Comparison of ENCODE assay signal across 21 mouse cellular contexts in the genomic region with DNA sequence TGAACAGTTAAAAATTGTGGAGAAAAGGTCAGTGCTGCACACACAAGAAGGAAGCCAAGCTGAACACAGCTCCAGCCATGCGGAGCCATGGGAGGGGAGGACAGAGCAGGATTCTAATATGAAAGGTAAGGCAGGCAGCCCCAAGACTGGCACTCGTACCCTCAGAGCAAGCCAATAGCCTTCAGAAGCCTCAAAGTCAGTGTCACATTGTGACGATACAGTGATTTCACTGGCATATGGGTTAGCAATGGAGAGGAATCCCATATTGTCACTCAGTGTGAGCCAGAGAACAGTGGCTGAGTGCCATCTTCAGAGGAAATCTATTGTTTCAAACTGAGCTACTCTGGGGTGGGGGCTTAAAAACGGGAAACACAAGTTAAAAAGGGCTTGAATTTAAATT.
DNase-seq lines count a peak whose midpoint lies in the region; ATAC-seq lines count a peak whose summit lies in the region.
"Had no signal": no experiment of that assay in that cellular context is flagged by ENCODE, and none has a peak within 500 bp of the region (broad histone marks: within the 10 kb centered on the region; RNA-seq: fewer than 3 reads in every experiment).

No protein-coding gene starts in this region.

- 0 out of 2 replicates have a peak, but pooled peaks cover 2% of the 10 kb centered on the region for H3K4me1 ChIP-seq in forebrain, embryonic 14.5 days (ENCODE audit: control insufficient read depth, insufficient read depth, low read length)
- H3K4me1 ChIP-seq in forebrain, embryonic 12.5 days: no peaks in the 10 kb centered on the region
- H3K4me1 ChIP-seq: heart, embryonic 12.5 days; limb, embryonic 13.5 days; liver, embryonic 13.5 days had no signal

- no peaks in the 10 kb centered on the region; the same call in 1 of the 2 replicates for H3K9me3 ChIP-seq in forebrain, embryonic 14.5 days (replicated peaks; ENCODE audit: control insufficient read depth, low read length)
- no peaks in the 10 kb centered on the region for H3K9me3 ChIP-seq in forebrain, embryonic 12.5 days
- H3K9me3 ChIP-seq: heart, embryonic 12.5 days; limb, embryonic 13.5 days; liver, embryonic 13.5 days had no signal

- no peak overlapping the region for H3K9ac ChIP-seq in forebrain, embryonic 14.5 days (ENCODE audit: low read length)
- H3K9ac ChIP-seq in forebrain, embryonic 12.5 days: no peak overlapping the region
- H3K9ac ChIP-seq: heart, embryonic 12.5 days; limb, embryonic 13.5 days; liver, embryonic 13.5 days; lung, embryonic 14.5 days had no signal

- no peaks in the 10 kb centered on the region for H3K36me3 ChIP-seq in forebrain, embryonic 14.5 days (ENCODE audit: control insufficient read depth, insufficient read depth, low read length)
- H3K36me3 ChIP-seq in forebrain, embryonic 12.5 days (replicated peaks): no peaks in the 10 kb centered on the region
- H3K36me3 ChIP-seq: heart, embryonic 12.5 days; limb, embryonic 13.5 days; liver, embryonic 13.5 days had no signal

- no peak overlapping the region for H3K4me3 ChIP-seq in forebrain, embryonic 14.5 days (ENCODE audit: low read depth, low read length)
- H3K4me3 ChIP-seq in forebrain, embryonic 12.5 days (replicated peaks): no peak overlapping the region
- H3K4me3 ChIP-seq: heart, embryonic 12.5 days; limb, embryonic 13.5 days; liver, embryonic 13.5 days had no signal

- WGBS in forebrain, embryonic 14.5 days: 76% methylated on average over 4 of the region's 4 CpGs
- 80% methylated on average over 4 of the region's 4 CpGs for WGBS in forebrain, embryonic 12.5 days

- no peak overlapping the region for H3K27ac ChIP-seq in forebrain, embryonic 14.5 days (ENCODE audit: low read depth, low read length)
- no peak overlapping the region for H3K27ac ChIP-seq in forebrain, embryonic 12.5 days
- H3K27ac ChIP-seq: limb, embryonic 13.5 days; liver, embryonic 13.5 days had no signal

- DNase-seq in forebrain, embryonic 14.5 days (ENCODE audit: low spot score): peak; percentile 21
- peak; percentile 10 to 30 for DNase-seq in layer of hippocampus, postnatal 10 days (ENCODE audit: low spot score in 2 of 2)
- DNase-seq in layer of hippocampus, postnatal 36 days: no peak
- DNase-seq in cerebellum, adult 18-20 months: peak; percentile 80 to 86
- DNase-seq in cerebellum, postnatal 25 days: peak; percentile 85
- DNase-seq in kidney, adult 8-10 months: no peak
- no peak for DNase-seq in thymus, postnatal 0 days (ENCODE audit: low spot score)
- DNase-seq: adrenal gland, adult 8-10 months; heart, adult 11 months; kidney, postnatal 36 days; layer of hippocampus, adult 9-11 months; liver, embryonic 13.5 days; lung, embryonic 14.5 days; lung, postnatal 36 days; thymus, postnatal 36 days had no signal

- H3K4me2 ChIP-seq in forebrain, embryonic 14.5 days (ENCODE audit: low read length): no peak overlapping the region
- no peak overlapping the region for H3K4me2 ChIP-seq in forebrain, embryonic 12.5 days
- H3K4me2 ChIP-seq: heart, embryonic 12.5 days; limb, embryonic 13.5 days; liver, embryonic 13.5 days; lung, embryonic 14.5 days had no signal

- no peak for ATAC-seq in forebrain, embryonic 14.5 days
- no peak for ATAC-seq in forebrain, embryonic 12.5 days (ENCODE audit: low FRiP score)
- ATAC-seq: CD4-positive, CD25-positive, alpha-beta regulatory T cell, adult 4 months; midbrain, embryonic 16.5 days; Patski had no signal

- H3K27me3 ChIP-seq in forebrain, embryonic 14.5 days (replicated peaks; ENCODE audit: control insufficient read depth, insufficient read depth, low read length): no peaks in the 10 kb centered on the region
- no peaks in the 10 kb centered on the region for H3K27me3 ChIP-seq in forebrain, embryonic 12.5 days
- H3K27me3 ChIP-seq: heart, embryonic 12.5 days; limb, embryonic 13.5 days; liver, embryonic 13.5 days; Patski had no signal

Comparison
In these comparisons a context has a peak if more than half of its experiments do, and no peak if none do; other contexts are left out.
1. DNase-seq: peak in forebrain, embryonic 14.5 days (single experiment), layer of hippocampus, postnatal 10 days (2 of 2), cerebellum, adult 18-20 months (2 of 2) and cerebellum, postnatal 25 days (2 of 2); none in layer of hippocampus, postnatal 36 days (0 of 2), kidney, adult 8-10 months (0 of 2) and thymus, postnatal 0 days (single experiment).